ENCODE assay signal across 28 mouse cellular contexts in the genomic region with DNA sequence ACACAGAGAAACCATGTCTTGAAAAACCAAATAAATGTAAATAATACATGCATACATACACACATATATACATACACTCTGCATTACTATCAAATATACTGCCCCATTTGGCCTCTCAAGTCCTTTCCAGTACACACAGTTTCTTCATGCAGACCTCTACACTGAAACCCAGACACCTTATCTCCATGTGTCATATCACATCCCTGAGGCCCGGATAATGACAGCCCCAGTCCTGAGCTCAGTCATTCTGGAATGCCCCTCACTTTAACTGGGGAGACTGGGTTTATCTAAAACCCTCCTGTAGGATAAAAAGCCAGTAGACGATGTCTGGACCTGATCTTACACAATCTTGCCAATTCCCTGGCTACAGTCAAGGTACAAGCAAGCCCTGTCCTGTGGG. TPM values are rescaled to one million over a fixed set of nuclear protein-coding genes. Genes with fewer than 3 reads are reported as not detected.
DNase-seq lines count a peak whose midpoint lies in the region; ATAC-seq lines count a peak whose summit lies in the region.
"Had no signal": no experiment of that assay in that cellular context is flagged by ENCODE, and none has a peak within 500 bp of the region (broad histone marks: within the 10 kb centered on the region; RNA-seq: fewer than 3 reads in every experiment).

No protein-coding gene starts in this region.

- ATAC-seq in heart, embryonic 12.5 days (ENCODE audit: insufficient number of reproducible peaks, low FRiP score), result no peak
- peak; percentile 65; the same call in 1 of the 2 replicates for ATAC-seq in liver, embryonic 12.5 days
- no peak for ATAC-seq in liver, embryonic 11.5 days (replicated peaks; ENCODE audit: low FRiP score)
- peak; percentile 48; the same call in 1 of the 2 replicates for ATAC-seq in intestine, embryonic 15.5 days
- ATAC-seq in megakaryocyte-erythroid progenitor cell, adult 5-6 weeks (replicated peaks; ENCODE audit: low FRiP score, low TSS enrichment, poor library complexity, severe bottlenecking), result peak; percentile 36; the same call in 1 of the 2 replicates
- ATAC-seq: hindbrain, embryonic 16.5 days had no signal

- H3K27ac ChIP-seq in heart, embryonic 12.5 days (ENCODE audit: poor library complexity, severe bottlenecking), result peak overlapping the region; percentile 63
- H3K27ac ChIP-seq in liver, embryonic 12.5 days, result no peak overlapping the region
- H3K27ac ChIP-seq in liver, embryonic 11.5 days (ENCODE audit: low read depth, low read length), result no peak overlapping the region
- H3K27ac ChIP-seq in intestine, embryonic 15.5 days, result peak overlapping the region; percentile 58; the same call in 1 of the 2 replicates
- H3K27ac ChIP-seq: forebrain, embryonic 12.5 days; limb, embryonic 13.5 days; macrophage had no signal

- no peak overlapping the region for H3K4me2 ChIP-seq in heart, embryonic 12.5 days
- peak overlapping the region; percentile 7; the same call in 1 of the 2 replicates for H3K4me2 ChIP-seq in liver, embryonic 12.5 days
- no peak overlapping the region for H3K4me2 ChIP-seq in liver, embryonic 11.5 days
- H3K4me2 ChIP-seq in intestine, embryonic 15.5 days (replicated peaks), result no peak overlapping the region
- H3K4me2 ChIP-seq: forebrain, embryonic 12.5 days; limb, embryonic 13.5 days had no signal

- DNase-seq in heart, postnatal 25 days (ENCODE audit: low spot score), result no peak
- no peak for DNase-seq in liver, embryonic 11.5 days (ENCODE audit: low spot score)
- DNase-seq in right cerebral cortex, postnatal 25 days, result no peak
- DNase-seq: adrenal gland, postnatal 14 days; cerebellum, adult 18-20 months; cerebellum, postnatal 10 days; gastrocnemius, postnatal 25 days; heart, adult 11 months; heart, postnatal 10 days; kidney, adult 9 months; kidney, postnatal 10 days; layer of hippocampus, adult 9-11 months; lung, adult 2 months; lung, postnatal 10 days; midbrain, embryonic 14.5 days; thymus, postnatal 4 days had no signal

- 0 out of 2 replicates have a peak, but pooled peaks cover 3% of the 10 kb centered on the region for H3K36me3 ChIP-seq in heart, embryonic 12.5 days
- H3K36me3 ChIP-seq in liver, embryonic 12.5 days, result 0 out of 2 replicates have a peak, but pooled peaks cover 6% of the 10 kb centered on the region
- no peaks in the 10 kb centered on the region for H3K36me3 ChIP-seq in liver, embryonic 11.5 days (ENCODE audit: control insufficient read depth, insufficient read depth, low read length)
- no peaks in the 10 kb centered on the region for H3K36me3 ChIP-seq in intestine, embryonic 15.5 days

- 21% methylated on average over 2 of the region's 2 CpGs for WGBS in heart, embryonic 12.5 days
- WGBS in liver, embryonic 12.5 days (ENCODE audit: insufficient replicate concordance), result 18% methylated on average over 2 of the region's 2 CpGs
- WGBS in liver, embryonic 11.5 days, result 40% methylated on average over 2 of the region's 2 CpGs
- 65% methylated on average over 2 of the region's 2 CpGs for WGBS in intestine, embryonic 15.5 days

- H3K9me3 ChIP-seq in heart, embryonic 12.5 days (replicated peaks), result no peaks in the 10 kb centered on the region
- H3K9me3 ChIP-seq in liver, embryonic 12.5 days (replicated peaks), result no peaks in the 10 kb centered on the region
- H3K9me3 ChIP-seq in liver, embryonic 11.5 days (ENCODE audit: control insufficient read depth, low read length), result no peaks in the 10 kb centered on the region
- H3K9me3 ChIP-seq in intestine, embryonic 15.5 days, result no peaks in the 10 kb centered on the region
- H3K9me3 ChIP-seq: forebrain, embryonic 12.5 days; limb, embryonic 13.5 days had no signal

- H3K27me3 ChIP-seq in heart, embryonic 12.5 days (replicated peaks), result no peaks in the 10 kb centered on the region
- no peaks in the 10 kb centered on the region for H3K27me3 ChIP-seq in liver, embryonic 12.5 days (replicated peaks)
- no peaks in the 10 kb centered on the region for H3K27me3 ChIP-seq in liver, embryonic 11.5 days (replicated peaks; ENCODE audit: control insufficient read depth, insufficient read depth, low read length)
- no peaks in the 10 kb centered on the region for H3K27me3 ChIP-seq in intestine, embryonic 15.5 days (replicated peaks)
- H3K27me3 ChIP-seq: forebrain, embryonic 12.5 days; limb, embryonic 13.5 days had no signal

- H3K4me3 ChIP-seq in heart, embryonic 12.5 days, result no peak overlapping the region
- H3K4me3 ChIP-seq in liver, embryonic 12.5 days, result no peak overlapping the region
- H3K4me3 ChIP-seq in liver, embryonic 11.5 days (ENCODE audit: low read depth, low read length), result no peak overlapping the region
- H3K4me3 ChIP-seq in intestine, embryonic 15.5 days (replicated peaks), result no peak overlapping the region
- H3K4me3 ChIP-seq: forebrain, embryonic 12.5 days; limb, embryonic 13.5 days had no signal

- no peak overlapping the region for H3K9ac ChIP-seq in heart, embryonic 12.5 days
- 0 out of 2 replicates have a peak overlapping the region, but pooled peaks have one; percentile 35 for H3K9ac ChIP-seq in liver, embryonic 12.5 days
- no peak overlapping the region for H3K9ac ChIP-seq in liver, embryonic 11.5 days (ENCODE audit: low read depth, low read length)
- no peak overlapping the region for H3K9ac ChIP-seq in intestine, embryonic 15.5 days
- H3K9ac ChIP-seq: forebrain, embryonic 12.5 days; limb, embryonic 13.5 days had no signal

- H3K4me1 ChIP-seq in heart, embryonic 12.5 days (replicated peaks), result peaks cover 32% of the 10 kb centered on the region
- H3K4me1 ChIP-seq in liver, embryonic 12.5 days, result peaks cover 48% of the 10 kb centered on the region
- peaks cover 25% of the 10 kb centered on the region for H3K4me1 ChIP-seq in liver, embryonic 11.5 days (replicated peaks; ENCODE audit: control insufficient read depth, insufficient read depth, low read length)
- H3K4me1 ChIP-seq in intestine, embryonic 15.5 days (replicated peaks), result 0 out of 2 replicates have a peak, but pooled peaks cover 6% of the 10 kb centered on the region
- H3K4me1 ChIP-seq: forebrain, embryonic 12.5 days; limb, embryonic 13.5 days had no signal

- intact Hi-C loops in heart, postnatal 25 days (cut with DNase I), result no loop called here

RNA-seq across cellular contexts. Expression of a gene that starts 9.8 kb away (rescaled TPM):
- 28.1 and 28.3 TPM in 2 replicates for polyA plus RNA-seq in heart, embryonic 12.5 days (2016; fragmentation: Nextera tagmentation; extraction: Ambion mirVana)
- total RNA-seq in heart, postnatal 25 days (2021), result 10 to 100 TPM; 66.1 to 71.7 TPM
- polyA plus RNA-seq in liver, embryonic 12.5 days (2016; fragmentation: Nextera tagmentation; extraction: Ambion mirVana), result 26.6 and 26.9 TPM in 2 replicates
- 33.2 and 33.8 TPM in 2 replicates for polyA plus RNA-seq in liver, embryonic 11.5 days (2014; fragmentation: Nextera tagmentation; extraction: Ambion mirVana)
- 153 and 168 TPM in 2 replicates for polyA plus RNA-seq in intestine, embryonic 15.5 days (2015; fragmentation: Nextera tagmentation; extraction: Ambion mirVana)
- 0.82 TPM in 1 of 2 replicates, not detected in the other for total RNA-seq in megakaryocyte-erythroid progenitor cell, adult 5-6 weeks (2014; fragmentation: Nextera tagmentation)
- 1.1 and 1.8 TPM in 2 replicates for total RNA-seq in megakaryocyte-erythroid progenitor cell, adult 5-6 weeks (2017)

RNA-seq across cellular contexts. Expression of a gene that starts 10.8 kb away (rescaled TPM):
- polyA plus RNA-seq in heart, embryonic 12.5 days (2016; fragmentation: Nextera tagmentation; extraction: Ambion mirVana), result 1,003 and 1,022 TPM in 2 replicates
- 100 to 1,000 TPM; 517 to 569 TPM for total RNA-seq in heart, postnatal 25 days (2021)
- polyA plus RNA-seq in liver, embryonic 12.5 days (2016; fragmentation: Nextera tagmentation; extraction: Ambion mirVana), result 1,421 and 1,491 TPM in 2 replicates
- polyA plus RNA-seq in liver, embryonic 11.5 days (2014; fragmentation: Nextera tagmentation; extraction: Ambion mirVana), result 2,085 and 2,209 TPM in 2 replicates
- 1,711 TPM in 2 replicates for polyA plus RNA-seq in intestine, embryonic 15.5 days (2015; fragmentation: Nextera tagmentation; extraction: Ambion mirVana)
- 3,773 and 4,118 TPM in 2 replicates for total RNA-seq in megakaryocyte-erythroid progenitor cell, adult 5-6 weeks (2014; fragmentation: Nextera tagmentation)
- total RNA-seq in megakaryocyte-erythroid progenitor cell, adult 5-6 weeks (2017), result 1,409 and 1,705 TPM in 2 replicates

RNA-seq across cellular contexts. Expression of a gene that starts 15.1 kb away (rescaled TPM):
- polyA plus RNA-seq in heart, embryonic 12.5 days (2016; fragmentation: Nextera tagmentation; extraction: Ambion mirVana), result 868 and 880 TPM in 2 replicates
- total RNA-seq in heart, postnatal 25 days (2021), result 100 to 1,000 TPM; 613 to 620 TPM
- 1,134 and 1,149 TPM in 2 replicates for polyA plus RNA-seq in liver, embryonic 12.5 days (2016; fragmentation: Nextera tagmentation; extraction: Ambion mirVana)
- polyA plus RNA-seq in liver, embryonic 11.5 days (2014; fragmentation: Nextera tagmentation; extraction: Ambion mirVana), result 1,710 and 1,879 TPM in 2 replicates
- 1,301 and 1,445 TPM in 2 replicates for polyA plus RNA-seq in intestine, embryonic 15.5 days (2015; fragmentation: Nextera tagmentation; extraction: Ambion mirVana)
- total RNA-seq in megakaryocyte-erythroid progenitor cell, adult 5-6 weeks (2014; fragmentation: Nextera tagmentation), result 4,705 and 4,844 TPM in 2 replicates
- 4,178 and 4,889 TPM in 2 replicates for total RNA-seq in megakaryocyte-erythroid progenitor cell, adult 5-6 weeks (2017)

RNA-seq across cellular contexts. Expression of a gene that starts 21.5 kb away (rescaled TPM):
- 290 and 291 TPM in 2 replicates for polyA plus RNA-seq in heart, embryonic 12.5 days (2016; fragmentation: Nextera tagmentation; extraction: Ambion mirVana)
- 10 to 100 TPM; 28.1 to 32.4 TPM for total RNA-seq in heart, postnatal 25 days (2021)
- 69.1 and 70.9 TPM in 2 replicates for polyA plus RNA-seq in liver, embryonic 12.5 days (2016; fragmentation: Nextera tagmentation; extraction: Ambion mirVana)
- 146 and 163 TPM in 2 replicates for polyA plus RNA-seq in liver, embryonic 11.5 days (2014; fragmentation: Nextera tagmentation; extraction: Ambion mirVana)
- polyA plus RNA-seq in intestine, embryonic 15.5 days (2015; fragmentation: Nextera tagmentation; extraction: Ambion mirVana), result 265 and 267 TPM in 2 replicates
- 7.6 and 15.6 TPM in 2 replicates for total RNA-seq in megakaryocyte-erythroid progenitor cell, adult 5-6 weeks (2014; fragmentation: Nextera tagmentation)
- total RNA-seq in megakaryocyte-erythroid progenitor cell, adult 5-6 weeks (2017), result 16.7 and 23.0 TPM in 2 replicates

RNA-seq across cellular contexts. Expression of a gene that starts 22.6 kb away (rescaled TPM):
- polyA plus RNA-seq in heart, embryonic 12.5 days (2016; fragmentation: Nextera tagmentation; extraction: Ambion mirVana), result 0.22 and 0.50 TPM in 2 replicates
- not detected for total RNA-seq in heart, postnatal 25 days (2021)
- 0.27 and 0.59 TPM in 2 replicates for polyA plus RNA-seq in liver, embryonic 12.5 days (2016; fragmentation: Nextera tagmentation; extraction: Ambion mirVana)
- polyA plus RNA-seq in liver, embryonic 11.5 days (2014; fragmentation: Nextera tagmentation; extraction: Ambion mirVana), result 0.41 and 1.1 TPM in 2 replicates
- polyA plus RNA-seq in intestine, embryonic 15.5 days (2015; fragmentation: Nextera tagmentation; extraction: Ambion mirVana), result 0.24 and 0.28 TPM in 2 replicates
- not detected in 2 replicates for total RNA-seq in megakaryocyte-erythroid progenitor cell, adult 5-6 weeks (2014; fragmentation: Nextera tagmentation)
- total RNA-seq in megakaryocyte-erythroid progenitor cell, adult 5-6 weeks (2017), result 0.61 TPM in 1 of 2 replicates, not detected in the other
- total RNA-seq: adrenal gland, postnatal 14 days; gastrocnemius, postnatal 25 days; heart, postnatal 10 days; left cerebral cortex, postnatal 10 days; monocyte, adult 5-6 weeks had no signal
- polyA plus RNA-seq: hindbrain, embryonic 11.5 days; macrophage; neural tube, embryonic 14.5 days had no signal

Comparison
In these comparisons a context has a peak if more than half of its experiments do, and no peak if none do; other contexts are left out.
1. ATAC-seq: peak in liver, embryonic 12.5 days (single experiment), intestine, embryonic 15.5 days (single experiment) and megakaryocyte-erythroid progenitor cell, adult 5-6 weeks (single experiment); none in heart, embryonic 12.5 days (single experiment) and liver, embryonic 11.5 days (single experiment).
2. H3K27ac ChIP-seq: peak in heart, embryonic 12.5 days (single experiment) and intestine, embryonic 15.5 days (single experiment); none in liver, embryonic 12.5 days (single experiment) and liver, embryonic 11.5 days (single experiment).